Mouse (Mus musculus): ENCODE results near the gene Sgcg. TPM values are rescaled to one million over a fixed set of nuclear protein-coding genes. Genes with fewer than 3 reads are reported as not detected.

The Sgcg gene
- total RNA-seq, 2 experiments from 2014 or later: not detected

GRCm38 (mm10) chr14:61235846-61236474 is 22.3 kb downstream of the Sgcg start:
- ATAC-seq (replicated peaks; ENCODE audit: poor library complexity, severe bottlenecking): no peak

GRCm38 (mm10) chr14:61232016-61232568 is 26.2 kb downstream of the Sgcg start:
- ATAC-seq (replicated peaks; ENCODE audit: poor library complexity, severe bottlenecking): no peak

GRCm38 (mm10) chr14:61230179-61230578 is 28.1 kb downstream of the Sgcg start:
- no peak for ATAC-seq (replicated peaks; ENCODE audit: poor library complexity, severe bottlenecking)

- no peak for ATAC-seq (replicated peaks; ENCODE audit: poor library complexity, severe bottlenecking)
These were observed 28.5 kb downstream of the Sgcg start for GRCm38 (mm10) chr14:61229763-61230162.

- ATAC-seq (replicated peaks; ENCODE audit: poor library complexity, severe bottlenecking): no peak
These were observed 32.1 kb downstream of the Sgcg start for GRCm38 (mm10) chr14:61226151-61226550.

- ATAC-seq (replicated peaks; ENCODE audit: poor library complexity, severe bottlenecking): no peak
These were observed 33.8 kb downstream of the Sgcg start for GRCm38 (mm10) chr14:61224387-61225077.

- ATAC-seq (replicated peaks; ENCODE audit: poor library complexity, severe bottlenecking): no peak
These were observed 34.5 kb downstream of the Sgcg start for GRCm38 (mm10) chr14:61223740-61224139.

GRCm38 (mm10) chr14:61222506-61222905 is 35.8 kb downstream of the Sgcg start:
- ATAC-seq (replicated peaks; ENCODE audit: poor library complexity, severe bottlenecking): no peak

- ATAC-seq (replicated peaks; ENCODE audit: poor library complexity, severe bottlenecking): no peak
These were observed 37.1 kb downstream of the Sgcg start for GRCm38 (mm10) chr14:61221166-61221565.

GRCm38 (mm10) chr14:61211754-61212153 is 46.5 kb downstream of the Sgcg start:
- ATAC-seq (replicated peaks; ENCODE audit: poor library complexity, severe bottlenecking): no peak

GRCm38 (mm10) chr14:61210111-61210510 is 48.2 kb downstream of the Sgcg start:
- ATAC-seq (replicated peaks; ENCODE audit: poor library complexity, severe bottlenecking): no peak

GRCm38 (mm10) chr14:61194416-61194815 is 63.9 kb downstream of the Sgcg start:
- ATAC-seq (replicated peaks; ENCODE audit: poor library complexity, severe bottlenecking): no peak

- no peak for ATAC-seq (replicated peaks; ENCODE audit: poor library complexity, severe bottlenecking)
These were observed 66.0 kb downstream of the Sgcg start for GRCm38 (mm10) chr14:61192326-61192725.

GRCm38 (mm10) chr14:61191904-61192303 is 66.4 kb downstream of the Sgcg start:
- ATAC-seq (replicated peaks; ENCODE audit: poor library complexity, severe bottlenecking): no peak

GRCm38 (mm10) chr14:61173229-61173628 is 85.1 kb downstream of the Sgcg start:
- peak; percentile 49 for ATAC-seq (replicated peaks; ENCODE audit: poor library complexity, severe bottlenecking)

- peak; percentile 93 for ATAC-seq (replicated peaks; ENCODE audit: poor library complexity, severe bottlenecking)
These were observed 85.6 kb downstream of the Sgcg start for GRCm38 (mm10) chr14:61172548-61173158.

- 0 out of 2 replicates have a peak, but pooled peaks have one; percentile 12 for ATAC-seq (replicated peaks; ENCODE audit: poor library complexity, severe bottlenecking)
These were observed 86.9 kb downstream of the Sgcg start for GRCm38 (mm10) chr14:61171261-61171970.

Measured in granulocyte monocyte progenitor cell, adult 5-6 weeks (primary cell).